Mouse (Mus musculus): Measurements from ENCODE around the gene Ttc24.

GRCm38 (mm10) chr3:88085459-88085858 lies 7.4 kb upstream of the Ttc24 start:
- TF ChIP-seq CTCF (IDR thresholded peaks at IDR 0.05; ENCODE audit: extremely low read depth, insufficient read depth, insufficient read length, insufficient replicate concordance) (no peak), POLR2A (IDR thresholded peaks at IDR 0.05; ENCODE audit: low read depth, low read length) (no peak)

Data from spleen, adult 2 months (tissue).